Mouse (Mus musculus) heart, embryonic 16.5 days (tissue): ENCODE measurements around the gene Ppp1r1c. TPM values are rescaled to one million over a fixed set of nuclear protein-coding genes. Genes with fewer than 3 reads are reported as not detected.
"Not testable (repeated sequence)": the region's sequence is repeated elsewhere in the genome, so short reads cannot be mapped to it uniquely, and the experiment has no call there.

Source experiments
- ATAC-seq: fragments of 200-750 bp; cut with Nextera tagmentation; replicated peaks from 2 replicates; pipeline ENCODE4 v1.8.0; 2017; ENCODE audit warnings: moderate number of reproducible peaks; ENCODE audit not compliant: insufficient read depth, low FRiP score; ENCODE audit errors: extremely low read depth
- H3K27ac ChIP-seq: fragments of 300-500 bp; sonication (generic); 2 replicates; pipeline ENCODE4 v1.5.1; 2014; ENCODE audit warnings: mild to moderate bottlenecking, low read length, control low read depth, moderate library complexity
- H3K27me3 ChIP-seq: fragments of 300-500 bp; sonication (generic); 2 replicates; pipeline ENCODE4 v1.6.1; 2014; ENCODE audit warnings: low read length, mixed read lengths; ENCODE audit not compliant: control insufficient read depth, insufficient read depth
- H3K36me3 ChIP-seq: fragments of 300-500 bp; sonication (generic); 2 replicates; pipeline ENCODE4 v1.6.1; 2014; ENCODE audit not compliant: control insufficient read depth, insufficient read depth
- H3K4me1 ChIP-seq: fragments of 300-500 bp; sonication (generic); 2 replicates; pipeline ENCODE4 v1.6.1; 2014; ENCODE audit warnings: low read length, mixed read lengths; ENCODE audit not compliant: control insufficient read depth, insufficient read depth
- H3K4me2 ChIP-seq: fragments of 300-500 bp; sonication (generic); 2 replicates; pipeline ENCODE4 v1.6.1; 2014; ENCODE audit warnings: low read depth, mild to moderate bottlenecking, control low read depth, low read length
- H3K4me3 ChIP-seq: fragments of 300-500 bp; sonication (generic); 2 replicates; pipeline ENCODE4 v1.5.1; 2014; ENCODE audit warnings: mild to moderate bottlenecking, control low read depth, low read length
- H3K9ac ChIP-seq: fragments of 300-500 bp; sonication (generic); 2 replicates; pipeline ENCODE4 v1.6.1; 2014; ENCODE audit warnings: low read length, control low read depth
- H3K9me3 ChIP-seq: fragments of 300-500 bp; sonication (generic); replicated peaks from 2 replicates; pipeline ENCODE4 v1.6.1; 2016; ENCODE audit warnings: low read length; ENCODE audit not compliant: control insufficient read depth
- WGBS: fragments of 180-500 bp; shearing (Covaris S2); extraction: QIAGEN DNeasy Blood & Tissue Kit; methylation state at CpG from one replicate; pipeline ENCODE4 v1.1.7; 2014; 5-methylcytosine and 5-hydroxymethylcytosine counted together
- polyA plus RNA-seq: library from polyadenylated mRNA; unstranded; fragments of >200 nt; fragmentation: Nextera tagmentation; extraction: Ambion mirVana; gene quantifications from 2 replicates; pipeline ENCODE4 v1.2.1, GENCODE M21; 2015

Ppp1r1c gene
- polyA plus RNA-seq, 1 experiment from 2014 or later = not detected

DNA sequence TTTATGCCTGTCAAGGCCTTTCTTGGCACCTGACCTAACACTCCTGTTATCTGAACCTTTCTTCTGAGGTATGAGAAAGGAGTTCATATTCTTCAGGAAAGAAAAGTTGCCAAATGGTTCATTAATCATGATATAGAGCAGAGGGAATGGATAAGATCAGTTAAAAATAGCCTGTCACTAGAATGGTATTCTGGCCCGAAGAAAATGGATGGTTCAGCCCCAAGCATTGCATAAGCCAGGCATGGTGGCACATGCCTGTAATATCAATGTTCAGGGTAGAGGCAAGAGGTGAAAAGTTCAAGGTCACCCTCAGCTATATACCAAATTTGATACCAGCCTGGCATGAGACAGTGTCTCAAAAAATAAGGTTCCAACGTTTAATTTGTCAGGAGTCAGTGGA lies 85.6 kb downstream of the Ppp1r1c start:
- Histone ChIP-seq H3K27me3 (no peaks in the 10 kb centered on the region), H3K36me3 (no peaks in the 10 kb centered on the region), H3K9ac (no peak overlapping the region), H3K27ac (no peak overlapping the region), H3K4me1 (peaks cover 4% of the 10 kb centered on the region), H3K4me3 (no peak overlapping the region), H3K9me3 (no peaks in the 10 kb centered on the region), H3K4me2 (no peak overlapping the region)
- WGBS = 39% methylated on average over 2 of the region's 2 CpGs
- ATAC-seq = no peak

DNA sequence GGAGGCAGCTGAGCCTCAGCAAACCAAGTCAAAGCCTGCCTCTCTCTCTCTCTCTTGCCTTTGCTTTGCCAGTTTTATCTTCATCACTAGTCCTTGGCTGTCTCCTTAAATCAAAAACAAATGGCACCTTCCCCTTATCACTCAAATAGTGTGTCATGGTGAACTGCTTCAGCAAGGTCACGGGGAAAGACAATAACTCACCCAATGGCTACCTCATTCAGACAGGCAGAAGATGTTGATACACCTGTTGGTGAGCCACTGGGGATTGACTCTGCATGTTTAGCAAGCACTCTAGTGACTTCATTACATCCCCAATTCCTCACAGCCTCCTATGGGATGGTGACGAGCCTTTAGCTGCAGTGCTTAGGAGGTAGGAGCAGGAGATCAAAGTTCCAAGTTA lies 89.9 kb downstream of the Ppp1r1c start:
- no peak overlapping the region for H3K27ac ChIP-seq
- peaks cover 4% of the 10 kb centered on the region for H3K4me1 ChIP-seq
- no peak overlapping the region for H3K4me3 ChIP-seq
- no peaks in the 10 kb centered on the region for H3K27me3 ChIP-seq
- no peaks in the 10 kb centered on the region for H3K9me3 ChIP-seq
- ATAC-seq = no peak
- 74% methylated on average over 2 of the region's 2 CpGs for WGBS
- H3K36me3 ChIP-seq = no peaks in the 10 kb centered on the region
- no peak overlapping the region for H3K4me2 ChIP-seq
- no peak overlapping the region for H3K9ac ChIP-seq

DNA sequence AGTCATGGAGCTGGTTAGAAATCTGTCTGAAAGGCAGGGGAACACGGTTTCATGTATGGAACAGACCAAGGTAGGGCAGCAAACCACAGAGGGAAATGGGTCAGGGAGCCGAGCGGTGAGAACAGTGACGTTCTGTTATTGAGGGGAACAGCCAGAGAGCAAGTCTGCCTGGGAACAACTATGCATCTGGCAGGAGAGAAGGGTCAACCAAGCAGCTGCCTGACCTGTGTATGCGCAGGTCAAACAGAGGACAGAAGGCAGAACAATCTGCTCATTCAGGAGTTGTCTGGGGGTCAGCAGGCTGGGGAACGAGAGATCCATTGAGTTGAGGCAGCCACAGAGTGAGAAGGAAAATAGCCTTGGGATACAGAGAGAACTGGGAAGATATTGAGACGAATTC lies 91.0 kb downstream of the Ppp1r1c start:
- Histone ChIP-seq H3K9ac (no peak overlapping the region), H3K4me2 (no peak overlapping the region), H3K4me3 (no peak overlapping the region), H3K36me3 (no peaks in the 10 kb centered on the region), H3K9me3 (no peaks in the 10 kb centered on the region), H3K27me3 (no peaks in the 10 kb centered on the region), H3K27ac (no peak overlapping the region), H3K4me1 (no peaks in the 10 kb centered on the region)
- ATAC-seq = 0 out of 2 replicates have a peak, but pooled peaks have one; percentile 18
- 61% methylated on average over 7 of the region's 7 CpGs for WGBS

GRCm38 (mm10) chr2:79815708-79816484 lies 108.3 kb downstream of the Ppp1r1c start:
- Histone ChIP-seq H3K9me3 (no peaks in the 10 kb centered on the region), H3K4me2 (no peak overlapping the region), H3K4me1 (no peaks in the 10 kb centered on the region), H3K27me3 (no peaks in the 10 kb centered on the region), H3K27ac (no peak overlapping the region), H3K4me3 (no peak overlapping the region), H3K36me3 (no peaks in the 10 kb centered on the region), H3K9ac (no peak overlapping the region)
- 49% methylated on average over 3 of the region's 3 CpGs for WGBS
- no peak for ATAC-seq

DNA sequence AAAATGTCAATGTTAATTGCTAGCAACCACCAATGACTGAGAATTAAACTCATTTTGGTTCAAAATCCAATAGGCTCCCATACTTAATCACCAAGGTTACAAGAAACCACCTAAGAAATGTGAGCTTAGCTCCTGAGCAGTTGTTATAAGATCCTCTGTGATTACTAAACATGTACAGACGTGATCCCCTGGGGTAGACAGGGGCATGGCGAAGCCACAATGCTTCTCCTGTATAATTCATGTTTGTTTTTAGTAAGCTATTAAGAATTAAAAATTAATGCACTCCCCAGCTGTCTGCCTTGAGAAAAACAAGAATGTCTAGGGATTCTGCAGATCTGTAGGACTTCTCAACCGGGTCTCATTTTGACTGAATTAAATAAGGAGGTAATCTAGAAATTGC lies 112.0 kb downstream of the Ppp1r1c start:
- 82% methylated on average over 3 of the region's 3 CpGs for WGBS
- H3K4me2 ChIP-seq = no peak overlapping the region
- no peak overlapping the region for H3K4me3 ChIP-seq
- H3K9ac ChIP-seq = no peak overlapping the region
- H3K4me1 ChIP-seq = no peaks in the 10 kb centered on the region
- H3K27me3 ChIP-seq = no peaks in the 10 kb centered on the region
- H3K27ac ChIP-seq = no peak overlapping the region
- H3K36me3 ChIP-seq = no peaks in the 10 kb centered on the region
- H3K9me3 ChIP-seq = no peaks in the 10 kb centered on the region
- ATAC-seq = no peak

DNA sequence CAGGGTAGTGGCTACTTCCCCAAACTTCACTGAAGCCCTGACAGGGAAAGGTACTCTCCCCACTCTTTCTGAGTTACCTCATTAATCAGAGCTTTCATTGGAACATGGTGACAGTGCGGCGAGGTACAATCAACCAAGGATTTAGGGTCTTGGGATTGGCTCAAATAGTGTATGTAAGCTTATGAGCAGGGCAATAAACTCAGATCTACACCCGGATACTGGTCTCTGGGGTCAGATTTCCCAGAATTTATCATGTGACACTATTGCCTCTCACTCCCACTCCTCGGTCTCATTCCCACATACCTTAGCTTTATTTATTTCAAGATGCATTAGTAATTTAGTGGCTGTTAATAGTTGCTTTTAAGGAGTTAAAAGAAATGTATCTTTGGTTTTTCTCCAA lies 118.3 kb downstream of the Ppp1r1c start:
- 75% methylated on average over 4 of the region's 4 CpGs for WGBS
- H3K9me3 ChIP-seq = no peaks in the 10 kb centered on the region
- H3K36me3 ChIP-seq = no peaks in the 10 kb centered on the region
- H3K27me3 ChIP-seq = no peaks in the 10 kb centered on the region
- H3K4me2 ChIP-seq = no peak overlapping the region
- H3K27ac ChIP-seq = no peak overlapping the region
- ATAC-seq = no peak
- H3K4me1 ChIP-seq = no peaks in the 10 kb centered on the region
- H3K9ac ChIP-seq = no peak overlapping the region
- no peak overlapping the region for H3K4me3 ChIP-seq

DNA sequence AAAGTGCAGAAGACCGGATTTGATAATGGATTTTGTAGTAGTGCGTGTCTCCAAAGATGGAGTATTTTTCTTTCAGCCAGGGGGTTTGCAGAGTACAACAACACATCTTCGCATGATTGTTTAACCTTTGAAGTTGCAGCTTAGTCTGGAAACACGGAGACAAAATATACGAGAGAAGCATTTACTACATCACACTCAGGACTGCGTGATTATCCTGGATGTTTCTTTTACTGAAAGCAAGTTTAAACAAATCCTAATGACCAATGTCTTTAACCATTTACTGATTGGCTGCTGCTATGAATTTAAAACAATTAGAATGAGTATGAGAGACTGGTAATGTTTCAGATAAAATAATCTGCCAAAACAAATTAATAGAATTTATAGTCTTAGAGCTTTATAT lies 131.5 kb downstream of the Ppp1r1c start:
- H3K27ac ChIP-seq = no peak overlapping the region
- WGBS = 76% methylated on average over 6 of the region's 6 CpGs
- H3K9ac ChIP-seq = no peak overlapping the region
- H3K9me3 ChIP-seq = no peaks in the 10 kb centered on the region
- H3K27me3 ChIP-seq = no peaks in the 10 kb centered on the region
- H3K4me2 ChIP-seq = no peak overlapping the region
- ATAC-seq = no peak
- no peaks in the 10 kb centered on the region for H3K36me3 ChIP-seq
- no peaks in the 10 kb centered on the region for H3K4me1 ChIP-seq
- H3K4me3 ChIP-seq = no peak overlapping the region

- H3K4me1 ChIP-seq = no peaks in the 10 kb centered on the region
- H3K9me3 ChIP-seq = no peaks in the 10 kb centered on the region
- H3K9ac ChIP-seq = no peak overlapping the region
- no peak overlapping the region for H3K4me2 ChIP-seq
- no peak overlapping the region for H3K27ac ChIP-seq
- no peak overlapping the region for H3K4me3 ChIP-seq
- H3K36me3 ChIP-seq = no peaks in the 10 kb centered on the region
- H3K27me3 ChIP-seq = no peaks in the 10 kb centered on the region
- WGBS = 41% methylated on average over 5 of the region's 5 CpGs
- ATAC-seq = no peak
Observed at GRCm38 (mm10) chr2:79839513-79839912, 131.9 kb downstream of the Ppp1r1c start.

DNA sequence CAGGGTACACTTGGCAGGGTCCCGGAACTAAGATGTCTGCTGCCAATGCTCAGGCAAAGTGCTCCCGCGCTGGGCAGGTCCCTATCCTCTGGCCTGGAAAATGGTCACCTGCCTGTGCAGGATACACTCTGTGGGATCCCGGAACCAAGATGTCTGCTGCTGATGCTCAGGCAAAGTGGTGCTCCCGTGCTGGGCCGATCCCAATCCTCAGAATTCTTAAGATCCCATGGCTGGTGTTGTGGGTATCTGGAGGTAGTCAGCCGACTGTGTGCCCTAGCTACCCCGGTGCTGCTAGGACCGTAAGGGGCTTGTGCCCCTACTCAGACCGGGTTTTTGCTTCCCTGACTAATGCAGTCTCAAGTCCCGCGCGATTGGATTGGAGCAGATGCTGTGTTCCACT lies 139.8 kb downstream of the Ppp1r1c start:
- not testable (repeated sequence) for H3K4me1 ChIP-seq, H3K27ac ChIP-seq, H3K36me3 ChIP-seq, H3K4me3 ChIP-seq, H3K9me3 ChIP-seq, H3K9ac ChIP-seq, H3K27me3 ChIP-seq, H3K4me2 ChIP-seq, ATAC-seq
- WGBS = 78% methylated on average over 13 of the region's 13 CpGs
